Mouse (Mus musculus): ENCODE results near the gene Hps3. TPM values are rescaled to one million over a fixed set of nuclear protein-coding genes. Genes with fewer than 3 reads are reported as not detected.
A peak's percentile ranks its signal among the peaks of the same experiment; 100 is the strongest.
"Not testable (repeated sequence)": the region's sequence is repeated elsewhere in the genome, so short reads cannot be mapped to it uniquely, and the experiment has no call there.

Gene Hps3
- polyA plus RNA-seq, 1 experiment = not detected

DNA sequence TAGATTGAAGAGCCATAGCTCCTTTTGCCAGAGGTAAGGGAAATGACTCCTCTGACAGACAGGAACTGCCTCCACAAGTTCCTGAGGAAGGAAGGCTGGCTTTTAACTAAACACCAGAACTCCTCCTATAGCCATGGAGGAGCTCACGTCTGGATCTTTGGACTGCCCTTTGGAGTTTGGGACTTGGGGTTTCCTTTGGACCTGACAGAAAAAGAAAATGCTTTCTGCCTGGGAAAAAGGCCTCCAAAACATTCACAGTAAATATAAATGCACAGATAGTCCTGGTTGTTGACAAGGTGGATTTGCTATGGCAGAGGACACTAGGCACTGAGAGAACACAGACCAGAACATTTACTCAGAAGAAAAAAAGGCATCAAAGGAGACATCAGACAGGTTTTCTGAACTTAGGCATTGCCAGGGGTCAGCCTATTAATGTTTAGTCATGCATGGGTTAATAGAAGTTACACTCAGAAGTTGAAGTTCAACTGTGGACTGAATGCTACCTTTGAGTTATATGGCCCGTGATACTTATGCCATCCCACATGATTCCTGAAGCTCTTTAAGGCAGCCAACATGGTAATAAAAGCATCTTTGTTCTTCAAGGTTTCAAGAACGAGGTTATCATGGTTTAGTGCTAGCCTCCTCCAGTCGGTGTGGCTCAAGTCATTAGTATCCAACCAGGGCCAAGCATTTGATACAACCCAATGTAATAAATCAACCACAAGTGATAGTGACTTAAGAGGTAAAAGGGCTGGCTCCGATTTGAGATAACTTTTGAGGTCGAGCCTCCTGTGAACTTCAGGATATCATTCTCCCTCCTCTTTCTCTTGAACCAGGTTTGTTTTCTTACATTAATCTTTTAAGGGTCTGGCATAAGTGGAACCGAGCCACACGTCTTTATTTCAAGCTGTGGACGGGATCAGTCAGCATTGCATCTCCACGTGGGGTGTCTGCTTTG lies 1.1 kb downstream of the Hps3 start:
- Histone ChIP-seq H3K4me3 (ENCODE audit: insufficient read depth, low read depth, low read length) (peak overlapping the region; percentile 68), H3K27ac (ENCODE audit: insufficient read depth, low read depth, low read length) (no peak overlapping the region), H3K4me1 (ENCODE audit: control insufficient read depth, insufficient read depth, low read length) (no peaks in the 10 kb centered on the region)
- WGBS = 16% methylated on average over 10 of the region's 10 CpGs
- TF ChIP-seq CTCF (IDR thresholded peaks at IDR 0.05; ENCODE audit: insufficient read depth, low read depth, low read length) = no peak
- no peak for TF ChIP-seq POLR2A (IDR thresholded peaks at IDR 0.05; ENCODE audit: insufficient read depth, low read depth, low read length)

DNA sequence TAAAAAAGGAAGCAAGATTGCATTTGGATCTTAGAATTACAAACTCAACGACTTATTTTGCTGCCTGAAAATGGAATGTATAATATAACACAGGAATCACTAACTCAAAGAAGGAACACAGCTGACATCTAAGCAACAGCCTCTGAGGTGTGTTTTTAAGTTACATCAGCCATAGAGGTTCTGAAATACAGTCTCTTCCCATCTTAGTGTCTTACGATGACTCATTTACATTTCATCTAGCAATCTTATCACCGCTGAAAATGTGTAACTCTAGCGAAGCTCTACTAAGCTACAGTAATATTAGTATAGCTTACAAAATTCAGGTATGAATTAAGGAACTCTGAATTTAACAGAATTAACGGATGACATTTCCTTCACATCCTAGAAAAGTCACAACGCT lies 4.3 kb downstream of the Hps3 start:
- WGBS = 86% methylated on average over 6 of the region's 6 CpGs
- no peak overlapping the region for H3K4me3 ChIP-seq (ENCODE audit: insufficient read depth, low read depth, low read length)
- H3K4me1 ChIP-seq (ENCODE audit: control insufficient read depth, insufficient read depth, low read length) = no peaks in the 10 kb centered on the region
- no peak for TF ChIP-seq CTCF (IDR thresholded peaks at IDR 0.05; ENCODE audit: insufficient read depth, low read depth, low read length)
- TF ChIP-seq POLR2A (IDR thresholded peaks at IDR 0.05; ENCODE audit: insufficient read depth, low read depth, low read length) = no peak
- no peak overlapping the region for H3K27ac ChIP-seq (ENCODE audit: insufficient read depth, low read depth, low read length)

DNA sequence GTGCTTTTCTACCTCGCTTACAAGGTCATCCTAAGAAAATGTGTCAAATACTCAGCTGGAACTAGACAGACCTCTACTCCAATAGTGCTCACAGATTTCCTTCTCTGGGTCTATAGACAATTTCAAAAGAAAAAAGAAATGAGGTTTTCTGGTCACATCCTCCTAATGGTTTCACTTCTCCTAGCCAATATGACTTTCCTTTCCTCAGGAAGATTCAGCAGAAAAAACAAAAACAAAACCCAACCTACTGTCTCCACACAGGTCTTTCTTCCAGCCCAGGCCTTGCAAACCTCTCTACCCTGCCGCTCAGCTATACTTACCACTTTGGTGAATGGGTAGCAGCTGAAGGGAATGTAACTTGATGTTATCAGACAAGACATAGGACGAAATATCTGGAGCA lies 6.5 kb downstream of the Hps3 start:
- no peak overlapping the region for H3K27ac ChIP-seq (ENCODE audit: insufficient read depth, low read depth, low read length)
- H3K4me3 ChIP-seq (ENCODE audit: insufficient read depth, low read depth, low read length) = no peak overlapping the region
- 93% methylated on average over 3 of the region's 3 CpGs for WGBS
- TF ChIP-seq POLR2A (IDR thresholded peaks at IDR 0.05; ENCODE audit: insufficient read depth, low read depth, low read length) (no peak), CTCF (IDR thresholded peaks at IDR 0.05; ENCODE audit: insufficient read depth, low read depth, low read length) (no peak)
- no peaks in the 10 kb centered on the region for H3K4me1 ChIP-seq (ENCODE audit: control insufficient read depth, insufficient read depth, low read length)

DNA sequence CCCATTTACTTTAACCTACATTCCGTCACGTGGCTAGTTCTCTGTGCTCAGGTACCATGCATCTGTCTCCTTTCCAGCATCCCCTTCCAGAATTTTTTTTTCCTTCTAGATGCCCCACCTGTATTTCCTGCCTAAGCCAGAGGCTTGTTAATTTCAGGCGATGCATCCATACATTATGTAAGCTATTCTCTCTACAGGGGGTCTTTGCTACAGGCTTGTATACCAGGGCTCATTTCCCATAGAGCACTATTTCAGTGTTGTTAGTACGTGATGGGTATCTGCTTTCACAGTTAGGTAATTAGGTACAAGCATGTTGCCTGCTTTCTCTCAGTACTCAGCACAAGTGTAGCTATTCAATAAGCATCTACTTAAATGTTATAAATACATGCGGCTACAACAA lies 7.3 kb downstream of the Hps3 start:
- H3K27ac ChIP-seq (ENCODE audit: insufficient read depth, low read depth, low read length) = no peak overlapping the region
- no peak overlapping the region for H3K4me3 ChIP-seq (ENCODE audit: insufficient read depth, low read depth, low read length)
- 87% methylated on average over 5 of the region's 5 CpGs for WGBS
- no peaks in the 10 kb centered on the region for H3K4me1 ChIP-seq (ENCODE audit: control insufficient read depth, insufficient read depth, low read length)
- TF ChIP-seq CTCF (IDR thresholded peaks at IDR 0.05; ENCODE audit: insufficient read depth, low read depth, low read length) (no peak), POLR2A (IDR thresholded peaks at IDR 0.05; ENCODE audit: insufficient read depth, low read depth, low read length) (no peak)

DNA sequence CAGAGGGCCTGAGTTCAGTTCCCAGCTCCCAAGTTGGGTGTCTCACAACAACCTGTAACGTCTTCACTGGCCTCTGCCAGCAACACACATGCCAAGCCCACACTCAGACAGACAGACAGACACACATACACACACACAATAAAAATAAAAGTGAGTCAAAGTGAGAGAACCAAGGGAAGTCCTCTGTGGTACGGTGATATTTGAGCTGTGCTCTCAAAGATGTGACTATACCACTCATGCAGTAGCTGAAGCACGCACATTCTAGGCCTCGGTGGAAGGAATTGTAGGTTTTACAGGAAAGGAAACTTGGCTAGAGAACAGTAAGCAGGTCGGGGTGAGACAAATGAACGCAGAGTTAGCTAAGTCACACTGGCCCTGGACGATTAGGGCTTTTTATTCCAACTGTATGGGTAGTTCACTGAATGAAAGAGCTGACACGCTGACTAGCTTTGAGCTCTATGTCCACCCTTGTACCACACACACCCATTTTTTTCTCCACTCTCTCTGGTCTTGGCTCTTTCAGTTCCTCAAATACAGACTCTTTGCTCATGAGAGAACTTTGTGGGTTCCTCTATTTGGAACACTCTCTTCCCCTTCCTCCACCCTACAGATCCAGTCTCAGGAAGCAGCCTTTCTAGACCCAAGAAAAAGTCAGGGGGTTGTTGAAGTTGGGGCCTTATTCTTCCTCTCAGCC lies 8.0 kb downstream of the Hps3 start:
- no peak for TF ChIP-seq POLR2A (IDR thresholded peaks at IDR 0.05; ENCODE audit: insufficient read depth, low read depth, low read length)
- no peak for TF ChIP-seq CTCF (IDR thresholded peaks at IDR 0.05; ENCODE audit: insufficient read depth, low read depth, low read length)
- no peak overlapping the region for H3K27ac ChIP-seq (ENCODE audit: insufficient read depth, low read depth, low read length)
- H3K4me3 ChIP-seq (ENCODE audit: insufficient read depth, low read depth, low read length) = no peak overlapping the region
- WGBS = 85% methylated on average over 8 of the region's 8 CpGs
- H3K4me1 ChIP-seq (ENCODE audit: control insufficient read depth, insufficient read depth, low read length) = no peaks in the 10 kb centered on the region

DNA sequence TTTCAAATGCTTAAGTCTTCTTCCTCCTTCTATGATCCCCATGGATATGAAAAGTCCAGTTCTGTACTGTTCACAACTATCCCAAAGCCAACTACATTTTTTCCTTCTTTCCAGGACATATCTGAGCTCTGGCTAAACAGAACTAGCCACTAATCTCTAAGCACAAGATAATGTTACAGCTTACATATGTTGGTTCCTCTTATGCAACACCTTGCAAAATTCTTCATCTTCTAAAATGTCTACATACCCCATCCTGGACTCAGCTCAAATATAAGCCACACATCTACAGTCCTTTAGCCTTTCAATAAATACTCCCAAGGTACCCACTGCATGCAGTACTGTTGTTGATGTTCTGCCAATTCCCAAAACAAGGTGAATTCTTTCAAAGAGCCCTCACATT lies 8.6 kb downstream of the Hps3 start:
- Histone ChIP-seq H3K4me1 (ENCODE audit: control insufficient read depth, insufficient read depth, low read length) (no peaks in the 10 kb centered on the region), H3K4me3 (ENCODE audit: insufficient read depth, low read depth, low read length) (no peak overlapping the region), H3K27ac (ENCODE audit: insufficient read depth, low read depth, low read length) (no peak overlapping the region)
- TF ChIP-seq CTCF (IDR thresholded peaks at IDR 0.05; ENCODE audit: insufficient read depth, low read depth, low read length) = no peak

DNA sequence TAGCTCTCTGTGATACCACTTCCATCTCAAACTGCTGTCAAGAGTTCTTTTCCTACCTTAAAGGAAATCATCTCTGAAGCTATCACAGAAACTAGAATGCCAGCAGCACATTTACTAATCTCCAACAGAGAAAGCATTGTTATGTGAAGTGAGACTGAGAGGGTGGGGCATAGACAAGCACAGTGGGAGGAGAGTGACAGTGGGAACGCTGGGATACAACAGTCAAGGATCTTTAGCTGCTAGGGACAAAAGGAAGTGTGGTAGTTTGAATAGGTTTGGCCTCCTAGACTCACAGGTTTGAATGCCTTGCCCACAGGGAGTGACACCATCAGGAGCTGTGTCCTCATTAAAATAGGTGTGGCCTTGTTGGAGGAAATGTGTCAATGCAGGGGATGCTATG lies 11.3 kb downstream of the Hps3 start:
- TF ChIP-seq CTCF (IDR thresholded peaks at IDR 0.05; ENCODE audit: insufficient read depth, low read depth, low read length) = no peak
- TF ChIP-seq POLR2A (IDR thresholded peaks at IDR 0.05; ENCODE audit: insufficient read depth, low read depth, low read length) = no peak
- H3K4me1 ChIP-seq (ENCODE audit: control insufficient read depth, insufficient read depth, low read length) = no peaks in the 10 kb centered on the region
- H3K27ac ChIP-seq (ENCODE audit: insufficient read depth, low read depth, low read length) = no peak overlapping the region
- WGBS = 42% methylated on average over 1 of the region's 1 CpGs
- no peak overlapping the region for H3K4me3 ChIP-seq (ENCODE audit: insufficient read depth, low read depth, low read length)

DNA sequence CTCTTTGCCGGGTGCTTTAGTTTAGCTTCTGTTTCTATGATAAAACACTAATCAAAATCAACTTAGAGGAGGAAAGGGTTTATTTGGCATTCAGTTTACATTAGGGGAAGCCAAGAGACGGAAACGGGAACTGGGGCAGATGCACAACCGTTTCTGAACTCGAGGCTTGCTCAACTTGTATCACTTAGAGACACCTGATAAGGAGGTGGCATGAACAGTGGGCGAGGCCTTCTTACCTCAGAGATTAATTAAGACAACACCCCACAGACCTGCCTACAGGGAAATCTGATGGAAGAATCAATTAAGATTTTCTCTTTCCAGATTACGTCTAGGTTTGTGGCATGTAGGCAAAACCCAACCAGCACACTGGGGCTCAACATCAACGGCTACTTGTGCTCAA lies 17.0 kb downstream of the Hps3 start:
- Histone ChIP-seq H3K4me1 (ENCODE audit: control insufficient read depth, insufficient read depth, low read length) (no peaks in the 10 kb centered on the region), H3K4me3 (ENCODE audit: insufficient read depth, low read depth, low read length) (no peak overlapping the region), H3K27ac (ENCODE audit: insufficient read depth, low read depth, low read length) (no peak overlapping the region)
- TF ChIP-seq POLR2A (IDR thresholded peaks at IDR 0.05; ENCODE audit: insufficient read depth, low read depth, low read length) = no peak
- WGBS = 92% methylated on average over 8 of the region's 8 CpGs

DNA sequence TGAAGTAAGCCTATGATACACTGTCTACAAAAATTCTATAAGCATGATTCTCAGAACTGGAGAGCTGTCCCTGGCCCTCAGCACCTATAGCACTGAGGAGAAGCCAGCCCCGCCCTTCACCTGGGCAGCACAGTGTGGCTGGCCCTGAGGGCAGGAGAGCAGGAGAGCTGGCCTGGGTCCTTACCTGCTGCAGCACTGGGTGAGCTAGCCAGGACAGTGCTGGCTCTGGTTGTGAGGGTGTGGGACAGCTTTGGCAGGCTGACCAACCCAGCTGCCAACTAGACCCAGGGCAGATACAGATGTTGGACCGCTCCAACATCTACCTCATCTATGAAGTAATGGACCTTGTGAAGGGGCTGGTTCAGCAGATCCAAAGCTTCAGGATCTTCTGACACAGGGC lies 20.7 kb downstream of the Hps3 start:
- H3K4me1 ChIP-seq (ENCODE audit: control insufficient read depth, insufficient read depth, low read length) = no peaks in the 10 kb centered on the region
- no peak for TF ChIP-seq CTCF (IDR thresholded peaks at IDR 0.05; ENCODE audit: insufficient read depth, low read depth, low read length)
- TF ChIP-seq POLR2A (IDR thresholded peaks at IDR 0.05; ENCODE audit: insufficient read depth, low read depth, low read length) = no peak
- H3K27ac ChIP-seq (ENCODE audit: insufficient read depth, low read depth, low read length) = no peak overlapping the region
- 98% methylated on average over 2 of the region's 2 CpGs for WGBS
- H3K4me3 ChIP-seq (ENCODE audit: insufficient read depth, low read depth, low read length) = no peak overlapping the region

DNA sequence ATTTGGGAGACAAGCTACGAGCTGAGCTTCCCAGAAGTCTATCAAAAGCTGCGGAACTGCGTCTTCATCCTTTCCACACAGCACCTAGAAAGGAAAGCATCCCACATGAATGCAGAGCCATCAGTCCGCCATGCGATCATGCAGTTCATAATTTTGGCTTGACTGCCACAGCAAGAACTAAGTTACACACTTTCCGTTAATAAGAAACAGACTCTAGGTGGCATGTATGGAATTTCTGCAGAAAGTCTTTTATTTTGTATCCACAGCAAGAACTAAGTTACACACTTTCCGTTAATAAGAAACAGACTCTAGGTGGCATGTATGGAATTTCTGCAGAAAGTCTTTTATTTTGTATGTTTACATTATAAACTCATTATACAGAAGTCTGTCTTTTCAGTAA lies 24.2 kb downstream of the Hps3 start:
- H3K27ac ChIP-seq (ENCODE audit: insufficient read depth, low read depth, low read length); H3K4me1 ChIP-seq (ENCODE audit: control insufficient read depth, insufficient read depth, low read length); H3K4me3 ChIP-seq (ENCODE audit: insufficient read depth, low read depth, low read length): not testable (repeated sequence)
- 91% methylated on average over 7 of the region's 7 CpGs for WGBS
